Mouse (Mus musculus): ENCODE data around the gene Ntm.

The Ntm gene

GRCm38 (mm10) chr9:29025603-29026002 lies 937.3 kb downstream of the Ntm start:
- no peak for DNase-seq (ENCODE audit: low read depth)

GRCm38 (mm10) chr9:29025104-29025503 lies 937.8 kb downstream of the Ntm start:
- no peak for DNase-seq (ENCODE audit: low read depth)

GRCm38 (mm10) chr9:29016879-29017278 lies 946.1 kb downstream of the Ntm start:
- no peak for DNase-seq (ENCODE audit: low read depth)

- DNase-seq (ENCODE audit: low read depth) = no peak
Observed at GRCm38 (mm10) chr9:29013881-29014280, 949.1 kb downstream of the Ntm start.

- DNase-seq (ENCODE audit: low read depth) = no peak
Observed at GRCm38 (mm10) chr9:29012541-29012940, 950.4 kb downstream of the Ntm start.

GRCm38 (mm10) chr9:29011476-29011875 lies 951.5 kb downstream of the Ntm start:
- DNase-seq (ENCODE audit: low read depth) = no peak

GRCm38 (mm10) chr9:29004534-29004933 lies 958.4 kb downstream of the Ntm start:
- DNase-seq (ENCODE audit: low read depth) = no peak

GRCm38 (mm10) chr9:28999951-29000351 lies 963.0 kb downstream of the Ntm start:
- no peak for DNase-seq (ENCODE audit: low read depth)

GRCm38 (mm10) chr9:28977275-28977674 lies 985.7 kb downstream of the Ntm start:
- no peak for DNase-seq (ENCODE audit: low read depth)

GRCm38 (mm10) chr9:28969455-28969854 lies 993.5 kb downstream of the Ntm start:
- DNase-seq (ENCODE audit: low read depth) = no peak
